Mouse (Mus musculus): Measurements from ENCODE around the gene Mrgprf.

Mrgprf gene

GRCm38 (mm10) chr7:145300321-145301007, at the start of gene Mrgprf:
Gene Mrgprf (plus strand): TSS chr7:145300828.
- DNase-seq (ENCODE audit: extremely low spot score, low spot score) = no peak

GRCm38 (mm10) chr7:145252715-145253476, 47.7 kb upstream of the Mrgprf start:
- peak; percentile 82 for DNase-seq (ENCODE audit: extremely low spot score, low spot score)

GRCm38 (mm10) chr7:145253986-145254630, 46.5 kb upstream of the Mrgprf start:
- no peak for DNase-seq (ENCODE audit: extremely low spot score, low spot score)

GRCm38 (mm10) chr7:145256092-145256491, 44.5 kb upstream of the Mrgprf start:
- DNase-seq (ENCODE audit: extremely low spot score, low spot score) = no peak

GRCm38 (mm10) chr7:145264202-145264601, 36.4 kb upstream of the Mrgprf start:
- DNase-seq (ENCODE audit: extremely low spot score, low spot score) = no peak

GRCm38 (mm10) chr7:145266011-145266410, 34.6 kb upstream of the Mrgprf start:
- no peak for DNase-seq (ENCODE audit: extremely low spot score, low spot score)

- no peak for DNase-seq (ENCODE audit: extremely low spot score, low spot score)
Measured at GRCm38 (mm10) chr7:145268890-145269289, 31.7 kb upstream of the Mrgprf start.

- DNase-seq (ENCODE audit: extremely low spot score, low spot score) = no peak
Measured at GRCm38 (mm10) chr7:145270955-145271354, 29.7 kb upstream of the Mrgprf start.

- no peak for DNase-seq (ENCODE audit: extremely low spot score, low spot score)
Measured at GRCm38 (mm10) chr7:145275488-145275887, 25.1 kb upstream of the Mrgprf start.

- DNase-seq (ENCODE audit: extremely low spot score, low spot score) = no peak
Measured at GRCm38 (mm10) chr7:145281396-145281795, 19.2 kb upstream of the Mrgprf start.

GRCm38 (mm10) chr7:145283041-145283440, 17.6 kb upstream of the Mrgprf start:
- DNase-seq (ENCODE audit: extremely low spot score, low spot score) = no peak

- peak; percentile 87 for DNase-seq (ENCODE audit: extremely low spot score, low spot score)
Measured at GRCm38 (mm10) chr7:145283487-145284187, 17.0 kb upstream of the Mrgprf start, which contains the start of gene Tpcn2. Gene Tpcn2 (minus strand): TSS chr7:145284011.

- DNase-seq (ENCODE audit: extremely low spot score, low spot score) = no peak
Measured at GRCm38 (mm10) chr7:145284293-145284692, 16.3 kb upstream of the Mrgprf start.

GRCm38 (mm10) chr7:145285476-145285875, 15.2 kb upstream of the Mrgprf start:
- DNase-seq (ENCODE audit: extremely low spot score, low spot score) = no peak

GRCm38 (mm10) chr7:145287410-145287809, 13.2 kb upstream of the Mrgprf start:
- no peak for DNase-seq (ENCODE audit: extremely low spot score, low spot score)

- no peak for DNase-seq (ENCODE audit: extremely low spot score, low spot score)
Measured at GRCm38 (mm10) chr7:145289302-145289701, 11.3 kb upstream of the Mrgprf start.

- no peak for DNase-seq (ENCODE audit: extremely low spot score, low spot score)
Measured at GRCm38 (mm10) chr7:145291847-145292246, 8.8 kb upstream of the Mrgprf start.

- DNase-seq (ENCODE audit: extremely low spot score, low spot score) = no peak
Measured at GRCm38 (mm10) chr7:145292726-145293125, 7.9 kb upstream of the Mrgprf start.

GRCm38 (mm10) chr7:145293859-145294258, 6.8 kb upstream of the Mrgprf start:
- DNase-seq (ENCODE audit: extremely low spot score, low spot score) = no peak

- no peak for DNase-seq (ENCODE audit: extremely low spot score, low spot score)
Measured at GRCm38 (mm10) chr7:145298666-145299490, 1.8 kb upstream of the Mrgprf start.

All from neural tube, embryonic 10.5 days (tissue).